Mouse (Mus musculus): ENCODE data around the gene Ppp1r13b.
A peak's percentile ranks its signal among the peaks of the same experiment; 100 is the strongest.
"Not testable (repeated sequence)": the region's sequence is repeated elsewhere in the genome, so short reads cannot be mapped to it uniquely, and the experiment has no call there.

Gene Ppp1r13b

GRCm38 (mm10) chr12:111907970-111908681 is at the start of gene Ppp1r13b:
Gene Ppp1r13b (minus strand): TSS chr12:111908110.
- DNase-seq (ENCODE audit: low spot score): peak; percentile 84

GRCm38 (mm10) chr12:111956173-111956572 is 48.3 kb upstream of the Ppp1r13b start:
- DNase-seq (ENCODE audit: low spot score): no peak

- DNase-seq (ENCODE audit: low spot score): no peak
Measured at GRCm38 (mm10) chr12:111951701-111952100, 43.8 kb upstream of the Ppp1r13b start.

- DNase-seq (ENCODE audit: low spot score): no peak
Measured at GRCm38 (mm10) chr12:111950486-111950885, 42.6 kb upstream of the Ppp1r13b start.

- DNase-seq (ENCODE audit: low spot score): no peak
Measured at GRCm38 (mm10) chr12:111946716-111947115, 38.8 kb upstream of the Ppp1r13b start.

- not testable (repeated sequence) for DNase-seq (ENCODE audit: low spot score)
Measured at GRCm38 (mm10) chr12:111945765-111946655, 38.1 kb upstream of the Ppp1r13b start.

- DNase-seq (ENCODE audit: low spot score): no peak
Measured at GRCm38 (mm10) chr12:111945115-111945514, 37.2 kb upstream of the Ppp1r13b start.

GRCm38 (mm10) chr12:111944065-111944987 is 36.4 kb upstream of the Ppp1r13b start:
- DNase-seq (ENCODE audit: low spot score): not testable (repeated sequence)

- no peak for DNase-seq (ENCODE audit: low spot score)
Measured at GRCm38 (mm10) chr12:111943421-111944064, 35.6 kb upstream of the Ppp1r13b start.

- no peak for DNase-seq (ENCODE audit: low spot score)
Measured at GRCm38 (mm10) chr12:111938623-111939177, 30.8 kb upstream of the Ppp1r13b start.

- peak; percentile 80 for DNase-seq (ENCODE audit: low spot score)
Measured at GRCm38 (mm10) chr12:111936706-111937550, 29.0 kb upstream of the Ppp1r13b start.

- no peak for DNase-seq (ENCODE audit: low spot score)
Measured at GRCm38 (mm10) chr12:111933971-111934370, 26.1 kb upstream of the Ppp1r13b start.

GRCm38 (mm10) chr12:111933032-111933704 is 25.3 kb upstream of the Ppp1r13b start:
- no peak for DNase-seq (ENCODE audit: low spot score)

- DNase-seq (ENCODE audit: low spot score): no peak
Measured at GRCm38 (mm10) chr12:111932513-111932912, 24.6 kb upstream of the Ppp1r13b start.

- DNase-seq (ENCODE audit: low spot score): no peak
Measured at GRCm38 (mm10) chr12:111931411-111932025, 23.6 kb upstream of the Ppp1r13b start.

- no peak for DNase-seq (ENCODE audit: low spot score)
Measured at GRCm38 (mm10) chr12:111928411-111928966, 20.6 kb upstream of the Ppp1r13b start.

GRCm38 (mm10) chr12:111927338-111927737 is 19.4 kb upstream of the Ppp1r13b start:
- DNase-seq (ENCODE audit: low spot score): no peak

GRCm38 (mm10) chr12:111923117-111923516 is 15.2 kb upstream of the Ppp1r13b start:
- no peak for DNase-seq (ENCODE audit: low spot score)

- DNase-seq (ENCODE audit: low spot score): no peak
Measured at GRCm38 (mm10) chr12:111920046-111920445, 12.1 kb upstream of the Ppp1r13b start.

Data from ovary, postnatal 14 days (tissue).